Mouse (Mus musculus) neural tube, embryonic 11.5 days (tissue): ENCODE results near the gene Rnf214. TPM values are rescaled to one million over a fixed set of nuclear protein-coding genes. Genes with fewer than 3 reads are reported as not detected.

Experiments used
- ATAC-seq: fragments of 200-750 bp; cut with Nextera tagmentation; 2 replicates; pipeline ENCODE4 v1.8.0; 2017; ENCODE audit warnings: moderate number of reproducible peaks, mild to moderate bottlenecking, moderate TSS enrichment, moderate library complexity; ENCODE audit not compliant: insufficient read depth, low FRiP score, low TSS enrichment
- DNase-seq: peaks from one replicate; pipeline ENCODE4 v3.0.0-alpha.2; 2015; ENCODE audit warnings: low spot score
- H3K27ac ChIP-seq: fragments of 300-500 bp; sonication (generic); 2 replicates; pipeline ENCODE4 v1.5.1; 2014; ENCODE audit warnings: low read depth, mild to moderate bottlenecking, low read length
- H3K27me3 ChIP-seq: fragments of 300-500 bp; sonication (generic); 2 replicates; pipeline ENCODE4 v1.6.1; 2014; ENCODE audit warnings: mild to moderate bottlenecking, low read length, mixed read lengths; ENCODE audit not compliant: control insufficient read depth, insufficient read depth
- H3K36me3 ChIP-seq: fragments of 300-500 bp; sonication (generic); 2 replicates; pipeline ENCODE4 v1.6.1; 2014; ENCODE audit warnings: mild to moderate bottlenecking, low read length, moderate library complexity, mixed read lengths; ENCODE audit not compliant: control insufficient read depth, insufficient read depth
- H3K4me1 ChIP-seq: fragments of 300-500 bp; sonication (generic); 2 replicates; pipeline ENCODE4 v1.6.1; 2014; ENCODE audit warnings: low read length, mixed read lengths; ENCODE audit not compliant: control insufficient read depth, insufficient read depth
- H3K4me2 ChIP-seq: fragments of 300-500 bp; sonication (generic); 2 replicates; pipeline ENCODE4 v1.6.1; 2014; ENCODE audit warnings: low read depth, mild to moderate bottlenecking, moderate library complexity
- H3K4me3 ChIP-seq: fragments of 300-500 bp; sonication (generic); 2 replicates; pipeline ENCODE4 v1.5.1; 2014; ENCODE audit warnings: low read depth, low read length
- H3K9ac ChIP-seq: fragments of 300-500 bp; sonication (generic); 2 replicates; pipeline ENCODE4 v1.6.1; 2014; ENCODE audit warnings: mild to moderate bottlenecking, low read length
- H3K9me3 ChIP-seq: fragments of 300-500 bp; sonication (generic); 2 replicates; pipeline ENCODE4 v1.6.1; 2016; ENCODE audit warnings: low read length; ENCODE audit not compliant: control insufficient read depth
- WGBS: fragments of 180-500 bp; shearing (Covaris S2); extraction: QIAGEN DNeasy Blood & Tissue Kit; methylation state at CpG from one replicate; pipeline ENCODE4 v1.1.7; 2014; 5-methylcytosine and 5-hydroxymethylcytosine counted together
- polyA plus RNA-seq: library from polyadenylated mRNA; unstranded; fragments of >200 nt; fragmentation: Nextera tagmentation; extraction: Ambion mirVana; gene quantifications from 2 replicates; pipeline ENCODE4 v1.2.1, GENCODE M21; 2014

The Rnf214 gene
- polyA plus RNA-seq, 1 experiment from 2014 or later = 71.6 TPM

GRCm38 (mm10) chr9:45870265-45870664, 36.4 kb downstream of the Rnf214 start:
- Histone ChIP-seq H3K27me3 (no peaks in the 10 kb centered on the region), H3K4me3 (no peak overlapping the region), H3K4me2 (no peak overlapping the region), H3K4me1 (no peaks in the 10 kb centered on the region), H3K27ac (no peak overlapping the region), H3K9ac (no peak overlapping the region), H3K36me3 (peaks cover 27% of the 10 kb centered on the region), H3K9me3 (no peaks in the 10 kb centered on the region)
- WGBS = 89% methylated on average over 3 of the region's 3 CpGs
- DNase-seq (no peak), ATAC-seq (no peak)

DNA sequence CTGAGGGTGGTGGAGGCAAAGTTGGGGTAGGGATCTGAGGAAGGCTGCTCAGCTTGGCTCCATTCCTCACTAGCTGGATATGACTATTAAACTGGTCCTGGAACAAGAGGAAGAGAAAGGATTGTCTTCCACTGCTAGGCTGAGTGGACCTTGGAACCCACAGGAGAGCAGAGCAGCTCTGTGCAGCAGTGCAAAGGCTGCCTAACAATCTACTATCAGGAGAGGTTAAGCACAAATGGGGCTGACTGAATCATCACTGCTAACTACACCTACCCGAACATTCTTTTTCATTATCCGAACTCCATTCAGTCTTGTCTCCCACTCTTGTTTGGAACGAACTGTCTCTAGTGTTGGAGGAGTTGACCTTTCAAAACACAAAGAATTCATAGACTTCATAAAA, 37.5 kb downstream of the Rnf214 start:
- H3K4me1 ChIP-seq = no peaks in the 10 kb centered on the region
- no peak overlapping the region for H3K9ac ChIP-seq
- no peak overlapping the region for H3K4me2 ChIP-seq
- WGBS = 90% methylated on average over 3 of the region's 3 CpGs
- no peak overlapping the region for H3K27ac ChIP-seq
- no peak overlapping the region for H3K4me3 ChIP-seq
- DNase-seq = no peak
- H3K36me3 ChIP-seq = peaks cover 29% of the 10 kb centered on the region
- H3K27me3 ChIP-seq = no peaks in the 10 kb centered on the region
- no peak for ATAC-seq
- H3K9me3 ChIP-seq = no peaks in the 10 kb centered on the region

DNA sequence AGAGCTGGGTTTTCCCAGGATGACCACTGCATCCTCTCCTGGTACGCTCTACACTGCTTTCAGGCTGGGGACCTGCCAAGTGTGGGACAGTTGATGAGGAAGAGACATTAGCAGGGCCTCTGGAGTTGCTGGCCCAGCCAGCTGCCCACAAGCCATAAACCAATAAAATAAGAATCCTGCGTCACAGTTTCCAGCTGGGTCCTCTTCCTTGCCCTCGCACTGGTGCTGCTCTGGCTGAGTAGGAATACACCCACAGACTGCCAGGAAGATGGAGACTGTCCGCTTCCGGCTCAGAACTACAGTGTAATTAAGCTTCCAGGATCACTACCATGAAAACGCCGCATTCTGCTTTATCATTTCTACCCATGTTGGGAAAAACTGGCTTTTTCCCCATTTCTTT, 44.9 kb downstream of the Rnf214 start:
- no peak for ATAC-seq
- WGBS = 54% methylated on average over 7 of the region's 7 CpGs
- H3K4me2 ChIP-seq = no peak overlapping the region

DNA sequence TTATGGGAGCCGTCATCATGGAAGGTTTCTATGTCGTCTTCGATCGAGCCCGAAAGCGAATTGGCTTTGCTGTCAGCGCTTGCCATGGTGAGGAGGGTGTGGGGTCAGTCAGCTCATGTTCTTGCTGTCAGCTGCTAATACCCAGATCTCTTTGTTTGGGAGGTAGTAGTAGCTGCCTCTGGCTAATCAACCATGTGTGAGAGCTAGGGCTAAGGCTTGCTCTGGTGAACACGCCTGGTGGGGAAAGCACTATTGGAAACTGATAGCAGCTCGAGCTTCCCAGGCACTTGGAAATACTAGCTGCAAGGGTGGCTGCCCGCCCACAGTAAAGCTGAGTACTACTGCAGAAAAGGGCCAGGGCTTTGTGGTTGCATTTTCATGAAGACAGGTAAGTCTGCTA, 47.3 kb downstream of the Rnf214 start:
- Histone ChIP-seq H3K36me3 (peaks cover 18% of the 10 kb centered on the region), H3K9me3 (no peaks in the 10 kb centered on the region), H3K4me2 (no peak overlapping the region), H3K9ac (no peak overlapping the region), H3K27me3 (no peaks in the 10 kb centered on the region), H3K4me3 (no peak overlapping the region), H3K27ac (no peak overlapping the region), H3K4me1 (no peaks in the 10 kb centered on the region)
- WGBS = 93% methylated on average over 10 of the region's 10 CpGs
- DNase-seq (no peak), ATAC-seq (no peak)

More for the DNA sequence above, 44.9 kb downstream of the Rnf214 start:
- Histone ChIP-seq H3K9ac (no peak overlapping the region), H3K4me3 (no peak overlapping the region), H3K9me3 (no peaks in the 10 kb centered on the region), H3K27ac (no peak overlapping the region), H3K27me3 (no peaks in the 10 kb centered on the region), H3K4me1 (no peaks in the 10 kb centered on the region), H3K36me3 (peaks cover 26% of the 10 kb centered on the region)
- no peak for DNase-seq

DNA sequence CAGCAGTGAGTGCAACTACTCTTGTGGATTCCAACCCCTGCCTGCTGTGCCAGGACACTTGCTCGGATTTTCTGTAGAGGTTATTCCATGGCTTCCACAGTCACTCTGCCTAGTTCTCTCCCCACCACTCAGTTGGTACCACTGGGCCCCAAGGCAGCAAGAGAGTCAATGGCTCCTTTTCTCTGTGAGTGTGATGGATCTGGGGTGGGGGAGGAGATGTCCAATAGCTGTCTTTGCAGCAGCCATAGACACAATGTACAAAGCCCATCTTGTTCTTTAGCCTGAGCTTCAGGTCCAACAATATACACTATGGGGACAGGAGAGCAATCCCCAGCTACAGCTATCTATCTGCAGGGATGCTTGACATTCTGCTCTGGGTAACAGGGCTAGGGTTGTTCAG, 52.6 kb downstream of the Rnf214 start:
- Histone ChIP-seq H3K9ac (no peak overlapping the region), H3K9me3 (no peaks in the 10 kb centered on the region), H3K27me3 (no peaks in the 10 kb centered on the region), H3K36me3 (peaks cover 2% of the 10 kb centered on the region; the same call in 1 of the 2 replicates), H3K4me1 (no peaks in the 10 kb centered on the region), H3K4me2 (no peak overlapping the region), H3K4me3 (no peak overlapping the region), H3K27ac (no peak overlapping the region)
- no peak for DNase-seq
- no peak for ATAC-seq
- 85% methylated on average over 1 of the region's 1 CpGs for WGBS

GRCm38 (mm10) chr9:45853695-45854094, 53.0 kb downstream of the Rnf214 start:
- no peaks in the 10 kb centered on the region for H3K27me3 ChIP-seq
- no peaks in the 10 kb centered on the region for H3K9me3 ChIP-seq
- no peak for DNase-seq
- H3K4me3 ChIP-seq = no peak overlapping the region
- H3K36me3 ChIP-seq = 0 out of 2 replicates have a peak, but pooled peaks cover 2% of the 10 kb centered on the region
- 89% methylated on average over 2 of the region's 2 CpGs for WGBS
- ATAC-seq = no peak
- H3K9ac ChIP-seq = no peak overlapping the region
- no peaks in the 10 kb centered on the region for H3K4me1 ChIP-seq
- H3K27ac ChIP-seq = no peak overlapping the region
- H3K4me2 ChIP-seq = no peak overlapping the region

DNA sequence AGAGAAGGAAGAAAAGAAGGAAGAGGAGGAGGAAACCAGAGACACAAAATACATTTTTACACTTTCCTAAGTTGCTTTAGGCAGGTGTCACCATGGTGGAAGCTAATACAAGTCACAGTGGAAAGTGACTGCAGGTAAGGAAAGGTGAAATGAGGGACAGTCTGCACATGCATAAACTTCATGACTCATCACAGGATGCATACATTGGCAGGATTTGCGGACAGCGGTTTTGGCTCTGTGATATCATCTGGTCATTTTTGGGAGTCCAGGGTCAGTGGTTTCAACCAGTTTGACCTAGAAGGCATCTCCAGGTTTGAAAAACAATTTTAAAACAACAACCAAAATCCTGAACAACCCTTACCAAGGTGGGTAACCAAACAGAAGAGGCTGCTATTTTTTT, 54.9 kb downstream of the Rnf214 start:
- H3K27me3 ChIP-seq = no peaks in the 10 kb centered on the region
- WGBS = 97% methylated on average over 2 of the region's 2 CpGs
- no peak overlapping the region for H3K4me2 ChIP-seq
- no peak overlapping the region for H3K27ac ChIP-seq
- DNase-seq (no peak), ATAC-seq (no peak)
- no peak overlapping the region for H3K4me3 ChIP-seq
- no peaks in the 10 kb centered on the region for H3K4me1 ChIP-seq
- H3K9ac ChIP-seq = no peak overlapping the region
- no peaks in the 10 kb centered on the region for H3K36me3 ChIP-seq
- H3K9me3 ChIP-seq = no peaks in the 10 kb centered on the region

DNA sequence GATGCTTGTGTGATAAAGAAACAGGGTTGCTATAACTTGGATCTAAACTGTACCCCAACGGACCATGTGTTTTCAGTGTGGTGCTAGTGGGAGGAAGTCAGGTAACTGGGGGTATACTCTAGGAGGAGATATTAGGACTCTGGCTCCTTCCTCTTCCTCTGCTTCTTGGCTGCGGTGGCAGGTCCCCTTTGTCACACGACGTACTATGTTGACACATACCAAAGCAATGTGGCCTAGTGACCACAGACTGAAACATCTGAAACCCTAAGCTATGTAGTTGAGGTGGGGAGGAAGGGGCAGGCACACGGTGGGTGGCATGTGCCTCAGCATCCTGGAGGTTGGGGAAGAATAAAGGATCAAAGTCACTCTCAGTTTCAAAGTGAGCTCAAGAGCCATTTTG, 55.4 kb downstream of the Rnf214 start:
- H3K4me3 ChIP-seq = no peak overlapping the region
- ATAC-seq = no peak
- no peak overlapping the region for H3K4me2 ChIP-seq
- H3K27ac ChIP-seq = no peak overlapping the region
- DNase-seq = no peak
- WGBS = 70% methylated on average over 5 of the region's 5 CpGs
- H3K9ac ChIP-seq = no peak overlapping the region
- no peaks in the 10 kb centered on the region for H3K27me3 ChIP-seq
- no peaks in the 10 kb centered on the region for H3K9me3 ChIP-seq
- no peaks in the 10 kb centered on the region for H3K4me1 ChIP-seq
- no peaks in the 10 kb centered on the region for H3K36me3 ChIP-seq

DNA sequence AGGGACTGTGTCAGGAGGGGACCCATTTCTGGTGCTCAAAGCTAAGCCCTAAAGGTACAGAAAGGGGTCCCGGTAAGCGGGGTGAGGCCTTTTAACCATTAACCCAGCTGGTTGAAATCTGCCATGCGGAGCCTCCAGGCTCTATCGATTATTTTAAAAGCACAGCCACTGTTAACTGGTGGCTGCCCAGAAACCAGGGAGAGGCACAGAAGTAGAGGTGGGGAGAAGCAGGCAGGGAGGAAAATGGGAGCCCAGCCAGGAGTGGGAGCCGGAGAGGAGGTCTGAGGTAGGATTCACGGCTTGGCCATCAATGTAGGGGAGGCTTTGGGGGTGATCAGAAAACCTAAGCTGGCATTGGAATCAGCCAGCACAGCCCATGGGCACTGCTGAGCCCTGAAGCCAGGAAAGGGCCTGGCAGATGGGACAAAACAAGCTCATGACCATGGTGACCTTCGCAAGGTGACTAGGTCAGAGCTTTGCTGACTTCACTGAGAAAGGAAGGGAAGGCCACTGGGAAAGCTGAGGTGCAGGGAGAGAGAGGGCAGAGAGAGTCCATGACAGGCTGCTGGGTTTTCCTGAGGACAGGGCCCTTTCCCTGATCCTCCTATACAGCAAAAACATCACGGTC, 56.1 kb downstream of the Rnf214 start:
- Histone ChIP-seq H3K4me1 (no peaks in the 10 kb centered on the region), H3K9ac (no peak overlapping the region; the same call in 1 of the 2 replicates), H3K4me2 (no peak overlapping the region), H3K27ac (no peak overlapping the region), H3K9me3 (no peaks in the 10 kb centered on the region), H3K27me3 (no peaks in the 10 kb centered on the region), H3K36me3 (no peaks in the 10 kb centered on the region), H3K4me3 (no peak overlapping the region)
- 90% methylated on average over 8 of the region's 8 CpGs for WGBS
- DNase-seq (no peak), ATAC-seq (no peak)
